8 mouse cellular contexts compared by ENCODE assay signal in the genomic region with DNA sequence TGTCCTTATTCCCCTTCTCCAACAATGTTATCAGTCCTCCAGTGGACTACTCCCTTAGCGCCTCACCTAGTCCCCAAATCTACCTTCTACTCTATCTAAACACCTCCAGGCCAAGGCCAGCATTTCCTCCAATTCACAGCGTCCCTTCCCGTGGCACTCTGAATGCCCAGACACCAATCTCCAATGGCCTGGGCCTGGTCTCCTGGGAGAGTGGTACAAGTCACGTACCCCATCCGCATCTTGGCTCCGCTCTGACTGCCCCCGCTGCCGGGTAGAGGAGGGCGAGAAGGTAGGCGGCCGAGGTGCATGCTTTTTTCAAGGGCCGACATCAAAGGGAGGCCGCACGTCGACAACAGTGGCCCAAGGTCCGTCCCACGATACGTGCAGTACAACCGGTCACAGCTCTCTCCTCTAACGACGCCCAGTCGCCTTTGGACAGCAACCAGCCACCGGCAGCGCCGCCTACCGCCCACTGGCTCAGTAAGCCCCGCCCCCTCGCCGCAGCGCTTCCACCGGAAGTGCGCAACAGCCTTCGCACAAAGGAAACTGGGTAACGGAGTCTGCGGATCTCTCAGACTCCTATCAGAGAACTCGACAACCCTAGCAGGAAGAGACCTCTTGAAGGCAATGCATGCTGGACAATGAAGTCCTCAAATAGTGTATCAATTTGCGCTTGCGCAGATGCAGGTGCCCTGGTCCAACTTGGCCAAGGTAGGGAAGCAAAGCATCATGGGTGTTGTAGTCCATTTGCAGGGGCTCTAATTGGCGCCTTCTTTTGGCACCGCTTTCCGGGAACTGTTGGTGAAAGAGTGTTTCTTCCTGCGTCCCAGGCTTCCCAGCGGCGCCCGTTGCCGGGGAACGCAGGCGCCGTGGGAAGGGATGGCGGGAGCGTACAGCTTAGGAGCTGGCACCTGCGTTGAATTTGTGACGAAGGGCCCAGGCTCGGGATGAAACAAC. TPM values are rescaled to one million over a fixed set of nuclear protein-coding genes. Genes with fewer than 3 reads are reported as not detected.
A peak's percentile ranks its signal among the peaks of the same experiment; 100 is the strongest.
DNase-seq lines count a peak whose midpoint lies in the region; ATAC-seq and TF ChIP-seq lines count a peak whose summit lies in the region.

A gene (plus strand): TSS at position 739 of the 957 bp plus-strand sequence.
A gene (minus strand): TSS at position 813 of the 957 bp plus-strand sequence.

- peak; percentile 97 for ATAC-seq in frontal cortex, adult (ENCODE audit: low TSS enrichment)
- peak; percentile 98 for ATAC-seq in lung, postnatal 0 days

- H3K4me2 ChIP-seq in lung, postnatal 0 days (replicated peaks; ENCODE audit: low read depth, low read length) = peak within 1 kb of the TSS; percentile 73

- H3K27ac ChIP-seq in hindbrain, embryonic 10.5 days = peak within 1 kb of the TSS; percentile 96
- H3K27ac ChIP-seq in lung, postnatal 0 days (ENCODE audit: low read length) = peak within 1 kb of the TSS; percentile 87

- peaks cover 32% of the 10 kb centered on the region for H3K36me3 ChIP-seq in hindbrain, embryonic 10.5 days
- no peaks in the 10 kb centered on the region for H3K36me3 ChIP-seq in lung, postnatal 0 days (ENCODE audit: insufficient read depth, low read length)

- no peaks in the 10 kb centered on the region for H3K9me3 ChIP-seq in hindbrain, embryonic 10.5 days
- no peaks in the 10 kb centered on the region for H3K9me3 ChIP-seq in lung, postnatal 0 days (ENCODE audit: low read length)

- TF ChIP-seq CTCF in lung, postnatal 0 days (IDR thresholded peaks at IDR 0.05) = peak; percentile 80

- TF ChIP-seq EP300 in lung, postnatal 0 days (IDR thresholded peaks at IDR 0.05) = no peak

- peak; percentile 99 for DNase-seq in MN1 (ENCODE audit: low spot score)
- peak; percentile 100 for DNase-seq in cerebellum, adult 9-10 months
- DNase-seq in hindbrain, embryonic 10.5 days (ENCODE audit: low spot score) = peak; percentile 99
- peak; percentile 100 for DNase-seq in layer of hippocampus, adult 9-11 months
- peak; percentile 100 for DNase-seq in lung, postnatal 0 days (ENCODE audit: low spot score)
- DNase-seq in ovary, postnatal 14 days (ENCODE audit: low spot score) = peak; percentile 97
- DNase-seq in thymus, postnatal 14 days = peak; percentile 98

- H3K4me1 ChIP-seq in hindbrain, embryonic 10.5 days (replicated peaks) = peaks cover 32% of the 10 kb centered on the region
- H3K4me1 ChIP-seq in lung, postnatal 0 days (ENCODE audit: insufficient read depth, low read depth, low read length) = peaks cover 7% of the 10 kb centered on the region; the same call in 1 of the 2 replicates

- H3K27me3 ChIP-seq in hindbrain, embryonic 10.5 days (ENCODE audit: insufficient read depth, poor library complexity, severe bottlenecking) = no peaks in the 10 kb centered on the region
- H3K27me3 ChIP-seq in lung, postnatal 0 days (replicated peaks; ENCODE audit: insufficient read depth, low read length) = no peaks in the 10 kb centered on the region

- H3K9ac ChIP-seq in lung, postnatal 0 days (replicated peaks; ENCODE audit: low read depth) = peak within 1 kb of the TSS; percentile 85

- peak within 1 kb of the TSS; percentile 85 for H3K4me3 ChIP-seq in hindbrain, embryonic 10.5 days
- peak within 1 kb of the TSS; percentile 71 for H3K4me3 ChIP-seq in lung, postnatal 0 days (ENCODE audit: low read depth, low read length)

- WGBS in hindbrain, embryonic 10.5 days = under 1% methylated on average over 54 of the region's 54 CpGs
- under 1% methylated on average over 54 of the region's 54 CpGs for WGBS in lung, postnatal 0 days

RNA-seq across cellular contexts. Expression of the first gene that starts in this region (rescaled TPM):
- polyA plus RNA-seq in hindbrain, embryonic 10.5 days (2016; fragmentation: Nextera tagmentation; extraction: Ambion mirVana) = 33.5 and 34.7 TPM in 2 replicates
- 7.5 and 9.2 TPM in 2 replicates for polyA plus RNA-seq in lung, postnatal 0 days (2015; fragmentation: Nextera tagmentation; extraction: Ambion mirVana)

RNA-seq across cellular contexts. Expression of the second gene that starts in this region (rescaled TPM):
- polyA plus RNA-seq in hindbrain, embryonic 10.5 days (2016; fragmentation: Nextera tagmentation; extraction: Ambion mirVana) = 104 and 118 TPM in 2 replicates
- polyA plus RNA-seq in lung, postnatal 0 days (2015; fragmentation: Nextera tagmentation; extraction: Ambion mirVana) = 32.6 and 34.3 TPM in 2 replicates

Comparison
In these comparisons a context has a peak if more than half of its experiments do, and no peak if none do; other contexts are left out.
1. Peak in every context shown above with its lines: DNase-seq, ATAC-seq, H3K4me3 ChIP-seq and H3K27ac ChIP-seq.